Mouse (Mus musculus) liver, embryonic 11.5 days (tissue): ENCODE results near the gene Sept1. TPM values are rescaled to one million over a fixed set of nuclear protein-coding genes. Genes with fewer than 3 reads are reported as not detected.

ENCODE experiments used
- ATAC-seq: fragments of 200-750 bp; cut with Nextera tagmentation; replicated peaks from 2 replicates; pipeline ENCODE4 v1.8.0; 2017; ENCODE audit warnings: moderate number of reproducible peaks, mild to moderate bottlenecking, moderate TSS enrichment, moderate library complexity; ENCODE audit not compliant: low FRiP score
- DNase-seq: peaks from one replicate; pipeline ENCODE4 v3.0.0-alpha.2; 2017; ENCODE audit warnings: low spot score
- H3K27ac ChIP-seq: fragments of 300-500 bp; sonication (generic); 2 replicates; pipeline ENCODE4 v1.5.1; 2014; ENCODE audit warnings: mild to moderate bottlenecking, low read depth, low read length, control low read depth
- H3K27me3 ChIP-seq: fragments of 300-500 bp; sonication (generic); replicated peaks from 2 replicates; pipeline ENCODE4 v1.6.1; 2014; ENCODE audit warnings: low read length, mixed read lengths; ENCODE audit not compliant: control insufficient read depth, insufficient read depth
- H3K36me3 ChIP-seq: fragments of 300-500 bp; sonication (generic); 2 replicates; pipeline ENCODE4 v1.6.1; 2014; ENCODE audit warnings: mild to moderate bottlenecking, low read length, moderate library complexity, mixed read lengths; ENCODE audit not compliant: control insufficient read depth, insufficient read depth
- H3K4me1 ChIP-seq: fragments of 300-500 bp; sonication (generic); replicated peaks from 2 replicates; pipeline ENCODE4 v1.6.1; 2014; ENCODE audit warnings: low read length, mixed read lengths; ENCODE audit not compliant: control insufficient read depth, insufficient read depth
- H3K4me2 ChIP-seq: fragments of 300-500 bp; sonication (generic); 2 replicates; pipeline ENCODE4 v1.6.1; 2014; ENCODE audit warnings: mild to moderate bottlenecking, control low read depth, moderate library complexity
- H3K4me3 ChIP-seq: fragments of 300-500 bp; sonication (generic); 2 replicates; pipeline ENCODE4 v1.5.1; 2014; ENCODE audit warnings: low read depth, low read length, control low read depth
- H3K9ac ChIP-seq: fragments of 300-500 bp; sonication (generic); 2 replicates; pipeline ENCODE4 v1.6.1; 2014; ENCODE audit warnings: low read depth, low read length, control low read depth
- H3K9me3 ChIP-seq: fragments of 300-500 bp; sonication (generic); 2 replicates; pipeline ENCODE4 v1.6.1; 2016; ENCODE audit warnings: low read length, inconsistent platforms, mixed read lengths; ENCODE audit not compliant: control insufficient read depth
- WGBS: fragments of 180-500 bp; shearing (Covaris S2); extraction: QIAGEN DNeasy Blood & Tissue Kit; methylation state at CpG from one replicate; pipeline ENCODE4 v1.1.7; 2014; 5-methylcytosine and 5-hydroxymethylcytosine counted together
- polyA plus RNA-seq: library from polyadenylated mRNA; unstranded; fragments of >200 nt; fragmentation: Nextera tagmentation; extraction: Ambion mirVana; gene quantifications from 2 replicates; pipeline ENCODE4 v1.2.1, GENCODE M21; 2014

Sept1 gene
- polyA plus RNA-seq, 1 experiment from 2014 or later, result 17.5 TPM

GRCm38 (mm10) chr7:127243870-127244657 lies 11.1 kb upstream of the Sept1 start, which contains the start of gene Zfp771:
TSS of gene Zfp771 (plus strand) at chr7:127244274.
- Histone ChIP-seq H3K27ac (peak within 1 kb of the TSS; percentile 92), H3K4me1 (peaks cover 30% of the 10 kb centered on the region), H3K9me3 (no peaks in the 10 kb centered on the region), H3K27me3 (no peaks in the 10 kb centered on the region), H3K9ac (peak within 1 kb of the TSS; percentile 96), H3K36me3 (peaks cover 12% of the 10 kb centered on the region; the same call in 1 of the 2 replicates), H3K4me3 (peak within 1 kb of the TSS; percentile 80), H3K4me2 (peak within 1 kb of the TSS; percentile 94)
- WGBS, result 1% methylated on average over 56 of the region's 56 CpGs
- DNase-seq (peak; percentile 98), ATAC-seq (peak; percentile 95)

DNA sequence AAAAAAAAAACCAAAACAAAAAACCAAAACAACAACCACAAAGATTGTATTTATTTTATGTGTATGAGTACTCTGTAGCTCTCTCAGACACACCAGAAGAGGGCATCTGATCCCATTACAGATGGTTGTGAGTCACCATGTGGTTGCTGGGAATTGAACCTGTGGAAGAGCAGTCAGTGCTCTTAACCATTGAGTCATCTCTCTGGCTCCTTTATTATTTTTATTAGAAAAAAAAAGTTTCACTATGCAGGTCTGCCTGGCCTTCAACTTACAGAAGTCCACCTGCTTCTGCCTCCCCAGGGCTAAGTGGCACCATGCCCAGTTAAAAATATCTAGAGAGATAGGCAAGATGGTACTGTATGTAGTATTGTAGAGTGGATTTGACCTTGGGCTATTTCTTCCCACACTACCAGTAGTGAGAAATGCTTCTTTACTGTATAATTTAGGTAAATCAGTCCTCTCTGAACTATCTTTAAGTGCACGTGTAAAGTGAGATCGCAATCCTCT lies 10.5 kb upstream of the Sept1 start:
- WGBS, result 38% methylated on average over 2 of the region's 2 CpGs
- Histone ChIP-seq H3K36me3 (peaks cover 13% of the 10 kb centered on the region), H3K4me2 (peak overlapping the region; percentile 94), H3K4me3 (peak overlapping the region; percentile 80), H3K27ac (peak overlapping the region; percentile 92), H3K9ac (peak overlapping the region; percentile 96), H3K4me1 (peaks cover 30% of the 10 kb centered on the region), H3K9me3 (no peaks in the 10 kb centered on the region), H3K27me3 (no peaks in the 10 kb centered on the region)
- ATAC-seq (no peak), DNase-seq (no peak)

DNA sequence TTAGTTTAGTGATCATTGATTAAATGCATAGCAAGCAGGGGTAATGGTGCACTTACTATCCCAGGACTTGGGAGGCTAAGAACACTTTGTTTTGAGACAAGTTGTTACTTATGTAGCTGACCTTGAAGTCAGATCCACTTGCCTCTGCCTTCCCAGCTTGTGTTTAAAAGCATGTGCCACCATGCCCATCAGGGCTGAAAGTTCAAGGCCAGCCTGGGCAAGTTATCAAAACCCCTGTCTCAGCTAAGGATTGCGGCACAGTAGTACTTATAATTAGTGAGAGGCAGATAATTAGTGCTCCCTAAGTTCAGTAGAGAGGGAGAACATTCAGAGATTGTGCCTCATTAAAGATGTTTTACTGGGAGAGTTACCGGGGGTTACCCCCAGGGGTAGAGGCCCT lies 1.8 kb upstream of the Sept1 start:
- Histone ChIP-seq H3K27ac (no peak overlapping the region), H3K4me3 (0 out of 2 replicates have a peak overlapping the region, but pooled peaks have one; percentile 11), H3K9ac (no peak overlapping the region), H3K36me3 (peaks cover 36% of the 10 kb centered on the region), H3K4me2 (no peak overlapping the region), H3K4me1 (peaks cover 11% of the 10 kb centered on the region), H3K27me3 (no peaks in the 10 kb centered on the region), H3K9me3 (no peaks in the 10 kb centered on the region)
- ATAC-seq (no peak), DNase-seq (no peak)
- WGBS, result 94% methylated on average over 2 of the region's 2 CpGs

GRCm38 (mm10) chr7:127233765-127234164 lies 835 bp upstream of the Sept1 start:
- no peaks in the 10 kb centered on the region for H3K27me3 ChIP-seq
- DNase-seq, result no peak
- ATAC-seq, result no peak
- H3K9me3 ChIP-seq, result no peaks in the 10 kb centered on the region
- H3K4me2 ChIP-seq, result peak overlapping the region; percentile 84
- peaks cover 11% of the 10 kb centered on the region for H3K4me1 ChIP-seq
- peak overlapping the region; percentile 97 for H3K9ac ChIP-seq
- peak overlapping the region; percentile 97 for H3K27ac ChIP-seq
- 3% methylated on average over 9 of the region's 9 CpGs for WGBS
- H3K4me3 ChIP-seq, result peak overlapping the region; percentile 97
- H3K36me3 ChIP-seq, result peaks cover 40% of the 10 kb centered on the region

DNA sequence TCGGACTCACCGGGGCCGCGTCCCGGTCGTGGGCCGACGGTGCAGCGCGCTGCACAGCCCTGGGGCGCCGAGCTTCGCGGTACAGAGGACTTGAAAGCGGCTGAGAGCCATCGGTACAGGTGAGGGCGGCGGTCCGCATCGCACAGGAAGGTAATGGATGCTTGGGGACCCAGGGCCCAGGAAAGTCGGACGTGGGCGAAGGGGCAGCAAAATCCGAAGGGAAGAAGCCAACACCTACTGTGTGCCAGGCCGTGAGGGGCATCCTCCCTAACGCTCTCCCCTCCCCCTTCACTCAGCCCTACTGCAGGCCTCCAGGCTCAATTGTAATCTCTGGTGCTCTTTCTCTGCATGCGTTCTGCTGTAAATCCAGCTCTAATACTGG lies 429 bp upstream of the Sept1 start:
- peak overlapping the region; percentile 84 for H3K4me2 ChIP-seq
- H3K9me3 ChIP-seq, result no peaks in the 10 kb centered on the region
- peak overlapping the region; percentile 97 for H3K27ac ChIP-seq
- DNase-seq (no peak), ATAC-seq (peak; percentile 55)
- peaks cover 11% of the 10 kb centered on the region for H3K4me1 ChIP-seq
- peak overlapping the region; percentile 97 for H3K4me3 ChIP-seq
- peaks cover 38% of the 10 kb centered on the region for H3K36me3 ChIP-seq
- H3K27me3 ChIP-seq, result no peaks in the 10 kb centered on the region
- WGBS, result under 1% methylated on average over 27 of the region's 27 CpGs
- peak overlapping the region; percentile 97 for H3K9ac ChIP-seq

DNA sequence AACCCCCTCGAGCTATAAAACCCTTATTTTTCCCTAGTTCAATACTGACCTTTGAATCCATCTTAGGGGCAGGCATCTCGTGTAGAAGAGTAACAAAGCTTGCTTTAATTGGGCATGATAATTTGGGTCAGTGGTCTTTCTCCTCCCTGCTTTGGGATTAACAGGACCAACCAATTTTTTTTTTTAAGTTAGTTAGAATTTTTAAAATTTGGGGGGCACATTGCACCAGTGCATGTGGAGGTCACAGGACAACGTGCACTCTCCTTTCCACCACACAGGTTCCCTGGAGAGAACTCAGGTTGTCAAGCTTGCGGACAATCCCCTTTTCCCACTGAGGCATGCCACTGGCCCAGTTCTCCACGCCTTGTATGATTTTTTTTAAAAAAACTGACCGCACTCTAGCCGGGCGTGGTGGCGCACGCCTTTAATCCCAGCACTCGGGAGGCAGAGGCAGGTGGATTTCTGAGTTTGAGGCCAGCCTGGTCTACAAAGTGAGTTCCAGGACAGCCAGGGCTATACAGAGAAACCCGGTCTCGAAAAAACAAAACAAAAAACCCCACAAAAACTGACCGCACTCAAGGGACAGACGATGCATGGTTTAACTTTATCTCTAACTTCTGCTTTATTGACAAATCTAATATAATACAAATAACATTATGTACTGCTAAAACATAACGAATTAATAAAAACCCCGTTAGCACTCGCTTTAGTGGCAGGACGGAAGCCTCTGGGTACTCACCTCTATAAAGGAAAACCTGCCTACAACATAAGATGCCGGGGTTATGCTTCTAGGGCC lies 906 bp downstream of the Sept1 start:
- H3K4me1 ChIP-seq, result peaks cover 14% of the 10 kb centered on the region
- no peak for ATAC-seq
- 6% methylated on average over 20 of the region's 20 CpGs for WGBS
- DNase-seq, result no peak
- H3K36me3 ChIP-seq, result peaks cover 27% of the 10 kb centered on the region
- no peaks in the 10 kb centered on the region for H3K9me3 ChIP-seq
- peak overlapping the region; percentile 97 for H3K4me3 ChIP-seq
- H3K4me2 ChIP-seq, result peak overlapping the region; percentile 84
- peak overlapping the region; percentile 97 for H3K27ac ChIP-seq
- no peaks in the 10 kb centered on the region for H3K27me3 ChIP-seq
- H3K9ac ChIP-seq, result peak overlapping the region; percentile 97

DNA sequence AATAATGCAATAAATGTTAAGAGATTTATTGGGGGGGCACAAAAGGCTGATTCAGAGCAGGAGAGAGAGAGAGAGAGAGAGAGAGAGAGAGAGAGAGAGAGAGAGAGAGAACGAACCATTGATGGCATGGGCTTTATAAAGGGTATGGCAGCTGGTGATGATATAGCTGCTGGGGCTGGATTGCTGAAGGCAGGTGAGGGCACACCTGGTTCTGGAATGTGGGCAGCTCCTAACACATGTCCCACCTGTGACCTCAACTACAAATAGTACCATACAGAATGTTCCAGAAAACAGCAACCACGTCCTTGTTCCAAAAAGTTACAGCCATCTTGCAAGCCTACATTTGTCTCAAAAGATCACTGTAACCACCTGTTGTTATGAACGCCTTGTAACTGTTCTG lies 1.6 kb downstream of the Sept1 start:
- Histone ChIP-seq H3K27me3 (no peaks in the 10 kb centered on the region), H3K4me2 (peak overlapping the region; percentile 84), H3K9ac (peak overlapping the region; percentile 97), H3K9me3 (no peaks in the 10 kb centered on the region), H3K36me3 (peaks cover 20% of the 10 kb centered on the region), H3K4me3 (peak overlapping the region; percentile 97), H3K27ac (0 out of 2 replicates have a peak overlapping the region, but pooled peaks have one; percentile 97), H3K4me1 (peaks cover 18% of the 10 kb centered on the region)
- 71% methylated on average over 3 of the region's 3 CpGs for WGBS
- DNase-seq (no peak), ATAC-seq (no peak)

DNA sequence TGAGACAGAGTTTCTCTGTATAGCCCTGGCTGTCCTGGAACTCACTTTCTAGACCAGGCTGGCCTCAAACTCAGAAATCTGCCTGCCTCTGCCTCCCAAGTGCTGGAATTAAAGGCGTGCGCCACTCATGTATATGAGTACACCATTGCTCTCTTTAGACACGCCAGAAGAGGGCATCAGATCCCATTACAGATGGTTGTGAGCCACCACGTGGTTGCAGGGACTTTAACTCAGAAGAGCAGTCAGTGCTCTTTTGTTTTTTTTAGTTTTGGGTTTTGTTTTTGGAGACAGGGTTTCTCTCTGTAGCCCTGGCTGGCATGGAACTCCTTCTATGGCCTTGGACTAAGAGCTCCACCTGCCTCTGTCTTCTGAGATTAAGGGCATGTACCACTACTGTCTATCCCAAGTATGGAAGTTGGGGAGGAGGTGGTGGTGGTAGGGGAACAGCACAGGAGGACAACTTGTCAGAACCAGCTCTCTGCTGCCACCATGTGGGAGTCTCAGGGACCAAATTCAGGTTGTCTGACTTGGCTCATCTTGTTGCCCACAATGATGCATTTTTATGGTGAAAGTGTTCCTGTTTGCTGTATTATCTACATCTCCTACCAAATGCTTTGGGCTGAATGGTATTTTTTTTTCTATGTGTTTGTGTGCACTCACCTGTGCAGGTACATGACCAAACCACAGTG lies 4.2 kb downstream of the Sept1 start:
- DNase-seq (peak; percentile 69), ATAC-seq (no peak; the same call in 1 of the 2 replicates)
- no peaks in the 10 kb centered on the region for H3K9me3 ChIP-seq
- 51% methylated on average over 4 of the region's 4 CpGs for WGBS
- peaks cover 33% of the 10 kb centered on the region for H3K4me1 ChIP-seq
- no peak overlapping the region for H3K9ac ChIP-seq
- H3K27me3 ChIP-seq, result no peaks in the 10 kb centered on the region
- H3K36me3 ChIP-seq, result peaks cover 5% of the 10 kb centered on the region; the same call in 1 of the 2 replicates
- no peak overlapping the region for H3K4me2 ChIP-seq
- no peak overlapping the region for H3K4me3 ChIP-seq
- H3K27ac ChIP-seq, result no peak overlapping the region; the same call in 1 of the 2 replicates
